Mouse (Mus musculus) heart, postnatal 0 days (tissue): Measurements from ENCODE around the gene Pacsin1.

Source experiments
- CTCF ChIP-seq: IDR thresholded peaks from 2 replicates; pipeline ENCODE4 v1.5.1; 2016; ENCODE audit warnings: antibody characterized with exemption, control low read depth, low read depth
- EP300 ChIP-seq: IDR thresholded peaks from 2 replicates; pipeline ENCODE4 v1.6.1; 2016; ENCODE audit warnings: antibody characterized with exemption, low read depth

GRCm38 (mm10) chr17:27645807-27646206, 9.5 kb upstream of the Pacsin1 start:
- TF ChIP-seq EP300: no peak
- no peak for TF ChIP-seq CTCF
